Mouse (Mus musculus) thymus, adult 2 months (tissue): ENCODE measurements at regions not wholly inside any gene's neighbourhood (a gene's known extent, or its start where the extent isn't known, plus 50 kb on each side); places are given as distances from the start of the nearest gene placed in this dataset.

Experiments used
- CTCF ChIP-seq: fragments of 200-500 bp; IDR thresholded peaks from 2 replicates; pipeline ENCODE4 v1.5.1; 2012; ENCODE audit warnings: mild to moderate bottlenecking, control low read depth, low read length, moderate library complexity, borderline replicate concordance; ENCODE audit not compliant: control insufficient read depth, poor library complexity, insufficient read depth; ENCODE audit errors: extremely low read depth
- POLR2A ChIP-seq: fragments of 200-500 bp; IDR thresholded peaks from 2 replicates; pipeline ENCODE4 v1.6.1; 2012; ENCODE audit warnings: mild to moderate bottlenecking, low read length, control low read depth, moderate library complexity; ENCODE audit not compliant: control insufficient read depth, poor library complexity, insufficient read depth; ENCODE audit errors: extremely low read depth

GRCm38 (mm10) chr1:120758172-120758571 lies 156.0 kb downstream of the En1 start:
- TF ChIP-seq CTCF (no peak), POLR2A (no peak)
